Mouse (Mus musculus) CH12.LX (cell line): ENCODE measurements around the gene Hvcn1. TPM values are rescaled to one million over a fixed set of nuclear protein-coding genes. Genes with fewer than 3 reads are reported as not detected.

ENCODE experiments used
- DNase-seq: peaks from one replicate; pipeline ENCODE4 v3.0.0-alpha.2; 2013; ENCODE audit errors: extremely low read depth
- H3K27ac ChIP-seq: 2 replicates; pipeline ENCODE4 v1.5.1; 2012; ENCODE audit warnings: low read depth, mild to moderate bottlenecking, control low read depth, moderate library complexity; ENCODE audit not compliant: insufficient read depth
- H3K27me3 ChIP-seq: replicated peaks from 2 replicates; pipeline ENCODE3; 2012; ENCODE audit warnings: inconsistent platforms
- H3K36me3 ChIP-seq, 2 experiments: replicated peaks in 1 of 2; 2 replicates each; pipeline versions ENCODE3 to v1.6.1; 2012; ENCODE audit warnings: inconsistent platforms in 1 of 2, low read length in 1 of 2, mild to moderate bottlenecking in 1 of 2, mixed read lengths in 1 of 2, moderate library complexity in 1 of 2; ENCODE audit not compliant: control insufficient read depth in 1 of 2, insufficient read depth in 1 of 2
- H3K4me1 ChIP-seq, 2 experiments: 2 replicates each; pipeline ENCODE4 v1.6.1; 2012; ENCODE audit warnings: inconsistent platforms in 1 of 2, moderate library complexity in 1 of 2; ENCODE audit not compliant: insufficient read depth in 2 of 2, control insufficient read depth in 1 of 2
- H3K4me2 ChIP-seq: 2 replicates; pipeline ENCODE4 v1.6.1; 2012; ENCODE audit warnings: low read depth, mild to moderate bottlenecking, control low read depth; ENCODE audit not compliant: poor library complexity, insufficient read depth, severe bottlenecking
- H3K4me3 ChIP-seq, 3 experiments: fragments of 150-350 bp in 1 of 3; sonication (generic) in 1 of 3; replicated peaks in 1 of 3; 2 replicates each; pipeline versions ENCODE3 to v1.5.1; 2011 to 2012; ENCODE audit warnings: low read depth in 2 of 3, low read length in 2 of 3, mild to moderate bottlenecking in 2 of 3, moderate library complexity in 2 of 3, control low read depth in 1 of 3, improper control_type of control experiment in 1 of 3, inconsistent platforms in 1 of 3, mixed read lengths in 1 of 3; ENCODE audit not compliant: poor library complexity in 1 of 3
- H3K79me2 ChIP-seq: replicated peaks from 2 replicates; pipeline ENCODE4 v1.6.1; 2012; ENCODE audit warnings: mild to moderate bottlenecking, moderate library complexity; ENCODE audit not compliant: control insufficient read depth, poor library complexity, insufficient read depth, severe bottlenecking; ENCODE audit errors: extremely low read depth
- H3K9ac ChIP-seq: 2 replicates; pipeline ENCODE4 v1.6.1; 2012; ENCODE audit warnings: low read depth, mild to moderate bottlenecking, control low read depth, moderate library complexity; ENCODE audit not compliant: insufficient read depth
- H3K9me3 ChIP-seq: replicated peaks from 2 replicates; pipeline ENCODE3; 2012; ENCODE audit warnings: low read length, inconsistent platforms, mixed read lengths
- BHLHE40 ChIP-seq: IDR thresholded peaks from 2 replicates; pipeline ENCODE4 v1.6.1; 2011; ENCODE audit warnings: mild to moderate bottlenecking, low read depth, low read length, improper control_type of control experiment
- CHD2 ChIP-seq: IDR thresholded peaks from 2 replicates; pipeline ENCODE4 v1.6.1; 2011; ENCODE audit warnings: low read length, improper control_type of control experiment
- E2F4 ChIP-seq: IDR thresholded peaks from 2 replicates; pipeline ENCODE4 v1.6.1; 2011; ENCODE audit warnings: low read depth, low read length, improper control_type of control experiment; ENCODE audit not compliant: insufficient replicate concordance
- ELF1 ChIP-seq: IDR thresholded peaks from 2 replicates; pipeline ENCODE4 v1.6.1; 2014; ENCODE audit warnings: low read depth, mild to moderate bottlenecking, inconsistent platforms, low read length, improper control_type of control experiment
- EP300 ChIP-seq: IDR thresholded peaks from 2 replicates; pipeline ENCODE4 v1.6.1; 2011; ENCODE audit warnings: low read length, improper control_type of control experiment
- IRF4 ChIP-seq: IDR thresholded peaks from 2 replicates; pipeline ENCODE4 v1.6.1; 2014; ENCODE audit warnings: low read depth, mild to moderate bottlenecking, inconsistent platforms, low read length, improper control_type of control experiment
- JUN ChIP-seq: IDR thresholded peaks from 2 replicates; pipeline ENCODE4 v1.6.1; 2011; ENCODE audit warnings: low read depth, mild to moderate bottlenecking, low read length, improper control_type of control experiment, moderate library complexity; ENCODE audit not compliant: insufficient read depth
- JUND ChIP-seq: conservative IDR thresholded peaks from 2 replicates; pipeline ENCODE4 v1.6.1; 2011; ENCODE audit warnings: low read depth, low read length, improper control_type of control experiment
- MAFK ChIP-seq: IDR thresholded peaks from 2 replicates; pipeline ENCODE4 v1.6.1; 2011; ENCODE audit warnings: low read length, improper control_type of control experiment; ENCODE audit not compliant: insufficient replicate concordance
- MAX ChIP-seq: IDR thresholded peaks from 2 replicates; pipeline ENCODE4 v1.6.1; 2011; ENCODE audit warnings: low read length, improper control_type of control experiment
- MAZ ChIP-seq: IDR thresholded peaks from 2 replicates; pipeline ENCODE4 v1.6.1; 2012; ENCODE audit warnings: low read depth, mild to moderate bottlenecking, inconsistent platforms, low read length, improper control_type of control experiment, moderate library complexity
- MEF2A ChIP-seq: IDR thresholded peaks from 2 replicates; pipeline ENCODE4 v1.6.1; 2014; ENCODE audit warnings: low read depth, mild to moderate bottlenecking, inconsistent platforms, low read length, improper control_type of control experiment, borderline replicate concordance
- MXI1 ChIP-seq: IDR thresholded peaks from 2 replicates; pipeline ENCODE4 v1.6.1; 2011; ENCODE audit warnings: mild to moderate bottlenecking, low read depth, low read length, improper control_type of control experiment
- MYC ChIP-seq: IDR thresholded peaks from 2 replicates; pipeline ENCODE4 v1.6.1; 2011; ENCODE audit warnings: low read depth, mild to moderate bottlenecking, improper control_type of control experiment, low read length
- POLR2A ChIP-seq: IDR thresholded peaks from 2 replicates; pipeline ENCODE4 v1.6.1; 2011; ENCODE audit warnings: low read depth, mild to moderate bottlenecking, improper control_type of control experiment, low read length
- RAD21 ChIP-seq: IDR thresholded peaks from 2 replicates; pipeline ENCODE4 v1.6.1; 2011; ENCODE audit warnings: low read depth, mild to moderate bottlenecking, low read length, improper control_type of control experiment, moderate library complexity
- RCOR1 ChIP-seq: conservative IDR thresholded peaks from 2 replicates; pipeline ENCODE4 v1.6.1; 2012; ENCODE audit warnings: low read depth, mild to moderate bottlenecking, inconsistent platforms, low read length, improper control_type of control experiment
- TCF12 ChIP-seq: IDR thresholded peaks from 2 replicates; pipeline ENCODE4 v1.6.1; 2014; ENCODE audit warnings: low read depth, mild to moderate bottlenecking, inconsistent platforms, low read length, improper control_type of control experiment
- USF2 ChIP-seq: conservative IDR thresholded peaks from 2 replicates; pipeline ENCODE4 v1.6.1; 2011; ENCODE audit warnings: low read depth, low read length, improper control_type of control experiment
- ZC3H11A ChIP-seq: IDR thresholded peaks from 2 replicates; pipeline ENCODE4 v1.6.1; 2012; ENCODE audit warnings: low read depth, mild to moderate bottlenecking, inconsistent platforms, low read length, improper control_type of control experiment
- ZKSCAN1 ChIP-seq: IDR thresholded peaks from 2 replicates; pipeline ENCODE4 v1.6.1; 2012; ENCODE audit warnings: low read depth, inconsistent platforms, low read length, improper control_type of control experiment, borderline replicate concordance
- ZNF384 ChIP-seq: IDR thresholded peaks from 2 replicates; pipeline ENCODE4 v1.6.1; 2012; ENCODE audit warnings: low read depth, low read length, improper control_type of control experiment, inconsistent platforms
- dilution Hi-C: fragments of 300-500 bp; cut with MboI; formaldehyde crosslinking; loops from 2 replicates; pipeline ENCODE4 v1.14.3; 2020; ENCODE audit warnings: low sequenced_read_pairs; ENCODE audit not compliant: extremely low pct_unique_long_range_greater_than_20kb, extremely low pct_ligation_motif_present
- in situ Hi-C: fragments of 300-500 bp; cut with MboI; formaldehyde crosslinking; loops from 3 replicates; pipeline ENCODE4 v1.14.3; 2019; ENCODE audit warnings: low sequenced_read_pairs, low pct_ligation_motif_present, low pct_unique_long_range_greater_than_20kb, mixed read lengths
- polyA plus RNA-seq: library from polyadenylated mRNA; unstranded; fragments of >175 nt; gene quantifications from 2 replicates; pipeline ENCODE4 v1.2.1, GENCODE M21; 2012; ENCODE audit warnings: low read depth; ENCODE audit not compliant: insufficient read length
- total RNA-seq, 2 experiments: library from RNA; depleted of rRNA; stranded (reverse); fragments of 300-350 nt in 1 of 2; fragments of >200 nt in 1 of 2; gene quantifications; 2 replicates each; pipeline ENCODE4 v1.2.3; 2012 to 2014

The Hvcn1 gene
- total and polyA plus RNA-seq, 3 experiments = 143 to 159 (median 156) TPM

- no peak overlapping the region for H3K9ac ChIP-seq
- peaks cover 39 to 79% of the 10 kb centered on the region in 2 experiments for H3K4me1 ChIP-seq
- dilution Hi-C loops = no loop called here
- H3K9me3 ChIP-seq = peaks cover 16% of the 10 kb centered on the region
- in situ Hi-C loops = no loop called here
- peaks cover 25 to 77% of the 10 kb centered on the region in 2 experiments for H3K36me3 ChIP-seq
- no peak overlapping the region for H3K27ac ChIP-seq
- no peaks in the 10 kb centered on the region for H3K27me3 ChIP-seq
- peaks cover 9% of the 10 kb centered on the region; the same call in 1 of the 2 replicates for H3K79me2 ChIP-seq
- DNase-seq = no peak
- TF ChIP-seq BHLHE40 (no peak), MAZ (no peak), JUN (no peak), JUND (no peak), RAD21 (no peak), RCOR1 (no peak), EP300 (no peak)
- H3K4me3 ChIP-seq = no peak overlapping the region
- H3K4me2 ChIP-seq = no peak overlapping the region
These were observed 22.2 kb downstream of the Hvcn1 start for GRCm38 (mm10) chr5:122228772-122229171.

- Histone ChIP-seq H3K9ac (peak overlapping the region; percentile 7; the same call in 1 of the 2 replicates), H3K9me3 (peaks cover 16% of the 10 kb centered on the region), H3K36me3 (peaks cover 23 to 64% of the 10 kb centered on the region in 2 experiments), H3K4me1 (peaks cover 31 to 79% of the 10 kb centered on the region in 2 experiments), H3K27me3 (no peaks in the 10 kb centered on the region), H3K4me2 (no peak overlapping the region), H3K27ac (peak overlapping the region; percentile 24), H3K79me2 (peaks cover 10% of the 10 kb centered on the region), H3K4me3 (no peak overlapping the region)
- in situ Hi-C loops (no loop called here), dilution Hi-C loops (no loop called here)
- TF ChIP-seq ZKSCAN1 (no peak), USF2 (no peak), ELF1 (no peak), POLR2A (no peak), MAZ (no peak), MYC (no peak), ZNF384 (no peak), E2F4 (no peak), MEF2A (no peak), JUN (no peak), RAD21 (no peak), IRF4 (no peak), MAFK (no peak), MAX (no peak), MXI1 (no peak), CHD2 (no peak), ZC3H11A (no peak), TCF12 (no peak), JUND (no peak)
- DNase-seq = no peak
These were observed 24.2 kb downstream of the Hvcn1 start for GRCm38 (mm10) chr5:122230816-122231215.
